Mouse (Mus musculus): ENCODE measurements around the gene Arhgap32.
A peak's percentile ranks its signal among the peaks of the same experiment; 100 is the strongest.
"Not testable (repeated sequence)": the region's sequence is repeated elsewhere in the genome, so short reads cannot be mapped to it uniquely, and the experiment has no call there.

Arhgap32 gene

DNA sequence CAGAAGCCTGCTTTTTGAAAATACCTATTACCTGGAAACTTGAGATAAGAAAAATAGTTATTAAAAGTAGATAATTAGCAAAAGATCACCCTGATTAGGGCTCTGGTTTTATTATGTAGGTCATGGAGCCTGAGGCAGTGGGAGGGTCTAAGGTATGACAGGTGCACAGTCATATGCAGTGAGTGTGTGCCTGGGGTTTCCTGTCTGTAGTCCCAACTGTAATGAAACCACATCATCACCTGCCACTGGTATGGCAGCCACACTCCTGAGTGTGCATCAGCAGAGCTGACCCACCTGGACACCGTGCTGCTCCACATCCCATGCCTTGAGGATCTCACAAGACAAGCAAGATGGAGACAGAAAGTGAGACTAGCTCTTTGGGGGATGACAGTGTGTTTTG lies at the start of gene Arhgap32:
Gene Arhgap32, plus strand, starts transcription at position 351 of the 400 bp plus-strand sequence.
- no peak for DNase-seq

DNA sequence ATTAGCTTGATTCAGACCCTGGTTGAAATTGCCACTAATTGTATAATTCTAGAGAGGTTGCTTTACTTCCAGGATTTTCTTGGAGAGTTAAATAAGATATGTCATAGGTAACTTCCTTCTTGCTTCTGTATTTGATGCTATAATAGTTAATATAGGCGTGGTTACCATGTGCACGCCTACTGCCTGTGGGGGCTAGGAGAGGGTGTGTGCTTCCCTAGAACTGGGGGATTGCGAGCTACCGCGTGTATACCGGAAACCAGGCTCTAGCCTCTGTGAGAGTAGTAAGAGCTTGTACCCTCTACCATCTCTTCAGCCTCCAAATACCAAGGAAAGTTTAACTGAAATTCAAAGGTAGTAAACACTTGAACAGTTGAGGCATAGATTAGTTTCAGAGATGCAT lies 43.2 kb upstream of the Arhgap32 start:
- DNase-seq, result no peak

DNA sequence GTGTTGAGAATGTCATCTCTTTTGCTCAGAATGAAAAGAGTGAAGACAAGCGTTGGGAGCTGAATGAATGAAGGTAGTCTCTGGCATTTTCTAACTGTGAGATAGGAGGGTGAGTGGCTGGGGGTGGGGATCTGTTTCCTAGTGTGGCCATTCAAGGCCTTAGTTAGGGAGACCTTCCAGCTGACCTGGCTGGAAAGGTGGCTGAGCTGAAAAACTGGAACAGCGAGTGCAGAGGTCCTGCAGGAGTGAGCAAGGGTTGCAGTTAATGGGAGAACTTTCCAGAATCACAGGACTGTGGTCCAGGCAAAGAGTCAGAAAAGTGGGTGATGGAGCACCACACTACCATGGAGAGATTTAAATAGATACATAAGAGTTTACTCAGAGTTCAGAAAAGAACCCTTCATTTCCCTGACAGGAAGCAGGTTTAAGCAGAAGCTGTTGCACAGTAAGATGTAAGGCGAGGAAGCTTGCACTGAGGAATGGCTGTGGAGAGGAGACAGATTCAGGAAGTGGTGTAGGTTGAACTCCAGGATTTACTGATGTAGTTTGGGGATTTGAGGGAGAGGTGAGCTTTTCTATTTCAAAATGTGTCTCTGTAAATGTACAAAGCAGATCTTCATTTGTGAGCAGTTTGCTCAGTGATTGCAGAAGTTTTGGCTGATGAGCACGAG lies 27.7 kb upstream of the Arhgap32 start:
- DNase-seq, result no peak

DNA sequence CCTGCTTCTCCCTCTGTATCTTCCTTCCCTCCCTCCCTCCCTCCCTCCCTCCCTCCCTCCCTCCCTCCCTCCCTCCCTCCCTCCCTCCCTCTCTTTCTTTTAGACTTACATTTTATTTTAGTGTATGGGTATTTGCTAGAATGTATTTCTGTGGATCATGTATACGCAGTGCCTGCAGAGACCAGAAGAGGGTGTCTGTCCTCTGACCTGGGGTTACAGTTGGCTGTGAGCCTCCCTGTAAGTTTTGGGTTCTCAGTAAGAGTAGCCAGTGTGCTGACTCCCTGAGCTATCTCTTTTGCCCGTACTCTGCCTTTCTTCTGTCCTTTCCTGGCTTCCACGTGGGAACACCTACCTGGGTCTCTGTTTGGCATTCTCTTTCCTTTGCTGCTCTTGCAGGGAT lies 27.1 kb upstream of the Arhgap32 start:
- DNase-seq, result no peak

DNA sequence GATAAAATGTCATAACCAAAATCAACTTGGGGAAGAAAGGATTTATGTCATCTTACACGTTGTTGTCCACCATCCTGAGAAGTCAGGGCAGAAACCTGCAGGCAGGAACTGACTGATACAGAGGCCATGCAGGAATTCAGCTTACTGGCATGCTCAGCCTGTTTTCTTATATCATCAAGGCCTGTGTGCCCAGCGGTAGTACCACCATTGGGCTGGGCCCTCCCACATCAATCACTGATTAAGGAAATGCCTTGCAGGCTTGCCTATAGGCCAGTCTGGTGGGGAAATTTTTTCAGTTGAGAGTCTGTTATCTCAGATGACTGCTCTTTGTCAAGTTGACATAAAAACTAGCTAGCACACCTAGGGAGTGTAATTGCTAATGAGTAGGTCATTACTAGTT lies 22.5 kb upstream of the Arhgap32 start:
- no peak for DNase-seq

DNA sequence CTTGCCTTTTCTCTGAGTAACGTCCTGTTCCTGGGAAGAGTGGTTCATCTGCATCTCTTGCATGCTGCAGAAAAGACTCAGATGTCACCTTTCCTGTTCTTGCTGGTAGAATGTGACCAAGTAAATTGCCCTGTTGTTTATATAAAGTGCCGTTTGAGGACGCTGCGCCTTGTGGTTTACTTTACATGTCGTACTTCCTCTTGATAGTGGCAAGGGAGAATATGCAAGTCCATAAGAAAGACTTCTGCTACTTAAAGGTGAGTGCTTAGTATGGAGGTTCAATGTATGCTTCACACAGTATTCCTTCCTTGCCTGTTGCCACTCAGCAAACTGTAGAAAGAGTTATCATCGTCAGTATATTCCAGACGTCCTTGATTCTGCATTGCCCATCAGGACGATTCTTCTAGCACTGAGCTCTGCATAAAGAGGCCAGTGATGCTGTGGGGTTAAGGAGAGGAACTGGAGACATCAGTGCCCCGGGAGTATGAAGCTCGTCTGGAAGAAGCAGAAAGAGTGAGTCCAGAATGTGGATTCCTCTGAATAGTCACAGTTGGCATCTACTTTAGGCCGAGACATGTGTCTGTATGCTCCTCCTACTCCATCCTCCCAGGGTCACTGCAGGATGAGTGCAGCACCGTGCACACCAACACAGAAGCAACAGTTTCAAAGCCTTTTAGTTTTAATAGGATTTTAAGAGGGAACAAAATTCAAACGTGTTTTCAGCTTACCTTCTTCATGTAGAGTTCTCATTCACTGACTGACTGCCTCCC lies 21.4 kb upstream of the Arhgap32 start:
- DNase-seq, result no peak

DNA sequence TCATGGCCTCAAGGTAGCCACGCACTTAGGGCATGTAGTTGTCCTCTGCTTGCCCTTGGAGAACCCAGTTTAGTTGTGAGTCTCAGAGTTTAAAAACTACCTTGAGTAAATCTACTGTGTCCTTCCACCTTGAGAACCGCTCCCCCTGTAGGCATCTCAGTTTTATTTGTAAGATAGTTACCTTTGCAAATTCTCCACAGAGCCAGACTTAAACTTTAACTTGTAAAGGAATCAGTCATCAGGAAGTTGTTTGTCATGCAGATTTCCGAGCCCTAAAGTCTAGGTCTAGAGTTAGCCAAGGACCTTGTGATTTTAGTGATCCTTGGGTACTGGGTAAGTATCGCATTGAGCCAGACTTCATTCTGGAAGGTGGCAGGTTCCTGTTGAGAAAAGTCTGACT lies 20.4 kb upstream of the Arhgap32 start:
- no peak for DNase-seq

DNA sequence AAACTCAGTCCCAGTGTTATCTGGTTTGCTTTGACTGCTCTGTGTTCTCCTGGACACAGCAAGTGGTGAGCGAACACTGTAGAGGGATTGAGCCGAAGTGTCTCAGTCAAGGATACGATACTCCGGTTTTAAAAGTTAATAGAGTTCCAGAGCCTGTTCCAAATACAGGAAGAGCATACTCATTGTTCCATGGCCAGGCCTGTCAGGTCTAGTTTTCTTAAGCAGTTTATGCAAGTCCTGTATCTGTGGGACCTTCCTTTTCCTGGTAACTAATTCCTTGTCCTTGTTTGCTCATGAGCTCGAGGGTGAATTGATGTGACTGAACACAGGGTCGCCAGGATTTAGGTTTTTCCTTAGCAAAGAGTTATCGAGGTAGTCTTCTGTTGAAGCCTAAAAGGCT lies 19.4 kb upstream of the Arhgap32 start:
- no peak for DNase-seq

DNA sequence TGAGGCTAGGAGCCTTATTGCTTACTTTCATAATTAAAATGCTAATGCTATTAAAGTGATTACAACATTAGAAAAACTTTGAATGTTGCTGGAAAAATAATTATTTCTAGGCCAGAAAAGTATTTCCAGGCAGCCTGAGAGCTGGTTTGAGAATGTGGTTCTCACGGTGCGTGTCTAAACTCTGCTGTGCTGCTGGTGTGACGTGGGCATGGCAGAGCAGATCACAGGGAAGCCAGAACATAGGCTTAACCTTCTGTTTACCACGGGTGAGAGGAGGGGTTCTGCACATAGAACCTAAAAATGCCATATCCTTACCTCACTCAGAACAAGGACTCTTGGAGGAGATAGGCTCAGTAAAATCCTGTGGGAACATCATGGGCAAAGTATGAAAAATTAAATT lies 18.8 kb upstream of the Arhgap32 start:
- DNase-seq, result no peak

DNA sequence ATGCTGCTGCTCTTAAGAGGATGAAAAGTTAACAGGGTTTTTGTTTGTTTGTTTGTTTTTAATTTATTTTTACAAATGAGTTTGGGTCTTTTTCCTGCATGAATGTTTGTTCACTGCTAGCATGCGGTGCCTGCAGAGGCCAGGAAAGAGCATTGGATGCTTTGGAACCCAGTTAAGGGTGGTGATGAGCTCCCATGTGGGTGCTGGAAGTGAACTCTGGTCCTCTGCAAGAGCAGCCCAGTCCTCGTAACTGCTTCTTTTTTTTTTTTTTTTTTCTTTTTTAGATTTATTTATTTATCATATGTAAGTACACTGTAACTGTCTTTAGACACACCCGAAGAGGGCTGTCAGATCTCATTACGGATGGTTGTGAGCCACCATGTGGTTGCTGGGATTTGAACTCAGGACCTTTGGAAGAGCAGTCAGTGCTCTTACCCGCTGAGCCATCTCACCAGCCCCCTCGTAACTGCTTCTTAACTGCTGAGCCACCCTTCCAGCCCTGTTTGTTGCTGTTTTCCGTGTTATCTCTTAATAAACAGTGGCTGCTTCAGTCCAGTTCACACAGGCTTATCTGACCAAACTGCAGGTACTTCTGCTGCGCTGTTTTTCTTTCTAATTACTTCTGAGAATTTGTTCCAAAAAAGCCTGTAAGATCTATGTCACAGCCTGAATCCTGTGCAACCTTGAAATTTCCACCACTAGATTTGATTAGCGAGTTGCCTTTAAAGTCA lies 17.3 kb upstream of the Arhgap32 start:
- DNase-seq, result no peak

DNA sequence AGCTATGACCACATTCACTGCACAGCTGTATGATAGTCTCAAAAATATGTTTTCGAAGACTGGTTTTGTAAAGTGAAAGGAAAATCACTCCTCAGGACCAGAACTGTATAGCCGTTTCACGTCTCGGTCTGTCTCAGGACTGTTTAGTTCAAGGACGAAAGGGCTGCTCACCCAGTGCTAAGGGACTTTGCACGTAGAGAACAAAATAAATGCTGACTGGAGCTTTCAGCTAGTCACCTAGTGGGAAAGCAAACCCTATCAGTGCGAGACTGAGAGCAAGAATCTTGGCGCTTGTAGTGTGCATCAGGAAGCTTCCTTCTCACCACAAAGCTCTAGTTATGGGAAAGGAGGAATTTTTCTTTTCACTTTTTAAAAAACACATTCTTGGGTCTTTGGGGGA lies 15.4 kb upstream of the Arhgap32 start:
- DNase-seq, result peak; percentile 19

DNA sequence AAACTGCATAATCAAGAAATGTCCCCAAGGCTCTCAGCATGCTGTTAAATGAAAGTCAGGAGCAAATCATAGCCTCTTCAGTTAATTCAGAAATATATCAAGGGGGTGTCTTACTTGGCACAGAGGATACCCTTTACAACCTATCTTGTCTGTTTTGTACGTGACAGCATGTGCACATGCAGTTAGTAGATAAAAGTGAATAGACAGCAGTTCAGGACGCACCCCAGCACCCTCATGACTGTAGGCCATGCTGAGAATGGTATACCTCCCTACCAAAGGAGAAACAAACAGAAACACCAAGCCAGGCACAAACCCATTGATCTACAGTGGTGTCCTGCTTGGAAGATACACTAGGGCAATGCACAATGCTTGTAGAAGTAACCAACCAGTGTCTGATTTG lies 14.4 kb upstream of the Arhgap32 start:
- DNase-seq, result no peak

DNA sequence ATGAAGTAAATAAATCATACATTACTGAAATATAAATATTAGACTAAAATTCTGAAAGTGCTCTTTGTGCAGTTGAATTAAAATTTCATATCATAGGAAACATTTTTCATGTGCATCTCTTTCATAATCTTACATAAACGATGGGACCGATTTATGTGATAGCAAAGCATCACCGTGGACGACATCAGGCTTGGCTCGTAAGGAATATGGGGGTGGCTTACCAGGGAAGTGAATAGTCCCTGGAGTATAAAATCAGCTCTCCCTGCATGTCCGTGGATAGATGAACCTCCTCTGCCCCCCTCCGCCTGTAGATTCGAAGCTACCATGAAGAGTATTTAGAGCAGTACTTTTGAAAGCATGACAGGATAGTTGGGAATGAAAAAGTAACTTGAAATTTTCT lies 11.3 kb upstream of the Arhgap32 start:
- DNase-seq, result no peak

DNA sequence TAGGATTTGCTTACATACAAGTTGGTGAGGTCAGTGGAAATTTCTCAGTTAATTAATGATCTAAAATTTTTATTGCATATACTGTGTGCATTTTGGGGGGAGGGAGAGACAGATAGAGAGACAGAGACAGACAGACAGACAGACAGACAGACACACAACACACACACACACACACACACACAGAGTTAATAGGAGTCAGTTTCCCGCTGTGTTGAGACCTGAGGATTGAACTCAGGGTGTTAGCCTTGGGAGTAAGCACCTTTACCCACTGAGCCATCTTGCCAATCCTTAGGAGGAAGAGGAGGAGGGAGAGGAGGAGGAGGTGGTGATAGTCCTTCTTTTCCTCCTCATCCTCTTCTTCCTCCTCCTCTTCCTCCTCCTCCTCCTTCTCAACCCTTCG lies 5.6 kb upstream of the Arhgap32 start:
- DNase-seq, result no peak

DNA sequence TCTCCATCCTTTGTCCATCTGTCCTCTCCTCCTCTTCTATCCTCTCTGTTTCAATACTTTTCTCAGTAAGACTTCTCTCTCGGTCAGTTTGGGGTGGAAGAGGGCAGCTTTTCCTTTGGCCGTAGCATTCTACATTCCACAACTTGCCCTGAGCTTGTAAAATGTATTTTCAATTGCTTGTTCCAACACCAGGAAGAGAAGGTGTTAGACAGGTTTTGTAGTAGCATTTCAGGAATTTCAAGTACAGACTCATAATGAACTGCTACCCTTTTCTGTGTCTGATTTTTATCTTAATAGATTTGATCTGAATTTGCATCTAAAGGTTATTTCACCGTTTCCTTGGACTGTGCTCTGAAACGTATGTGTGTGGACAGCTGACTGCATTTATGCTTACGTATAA lies 336 bp downstream of the Arhgap32 start:
- DNase-seq, result no peak

DNA sequence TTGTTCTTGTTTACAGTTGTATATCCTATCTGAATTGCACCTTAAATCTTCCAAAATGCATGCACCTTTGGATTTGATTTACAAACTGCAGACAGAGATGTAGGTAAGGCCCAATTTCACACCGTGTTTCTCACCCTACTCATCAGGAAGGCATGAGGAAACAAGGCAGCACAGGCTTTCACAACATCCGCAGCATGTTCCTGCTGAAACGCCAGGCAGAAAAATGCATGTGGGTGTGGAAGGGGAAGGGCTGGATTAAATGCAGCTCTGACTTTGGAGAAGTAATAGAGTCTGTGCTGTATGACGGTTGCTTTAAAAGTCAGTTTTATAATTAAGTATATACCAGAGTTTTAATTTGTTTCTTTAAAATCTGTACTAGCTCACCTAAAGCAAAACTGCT lies 1.9 kb downstream of the Arhgap32 start:
- DNase-seq, result peak; percentile 27

DNA sequence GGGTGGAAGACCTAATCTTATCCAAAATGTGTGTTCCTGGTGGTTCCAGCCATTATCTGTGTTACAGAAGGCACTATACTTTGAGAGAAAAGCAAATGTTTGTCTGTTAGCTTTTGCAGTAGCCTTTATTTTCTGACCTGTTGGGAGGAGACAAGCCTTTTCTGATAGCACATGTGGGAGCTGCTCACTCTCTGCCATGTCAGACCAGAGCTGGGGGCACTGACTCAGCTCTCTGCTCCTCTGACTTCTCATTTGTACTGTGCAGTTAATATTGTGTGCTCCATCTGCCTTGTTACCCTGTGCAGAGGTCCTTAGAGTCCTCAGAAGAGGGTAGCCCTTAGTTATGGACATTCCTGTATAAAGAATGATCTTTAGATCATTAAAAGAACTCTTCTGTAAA lies 2.5 kb downstream of the Arhgap32 start:
- no peak for DNase-seq

DNA sequence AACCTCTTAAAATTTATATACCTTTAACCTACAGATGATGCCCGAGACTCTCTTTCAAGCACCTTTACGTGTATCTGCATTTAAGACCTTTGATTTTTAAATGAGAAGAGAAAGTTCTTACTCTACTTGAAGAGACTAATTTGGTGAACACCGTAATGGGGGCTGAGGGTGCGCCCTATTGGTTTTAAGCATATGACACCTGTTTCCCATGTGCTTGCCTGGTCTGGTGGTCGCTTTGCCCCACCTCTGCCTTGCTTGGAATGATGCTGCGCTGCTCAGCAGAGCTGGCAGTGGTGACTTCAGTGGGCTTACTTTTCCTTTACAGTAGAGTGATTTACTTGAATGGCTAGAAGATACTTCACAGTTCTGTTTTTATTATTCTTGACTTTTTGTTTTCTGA lies 3.6 kb downstream of the Arhgap32 start:
- DNase-seq, result no peak

DNA sequence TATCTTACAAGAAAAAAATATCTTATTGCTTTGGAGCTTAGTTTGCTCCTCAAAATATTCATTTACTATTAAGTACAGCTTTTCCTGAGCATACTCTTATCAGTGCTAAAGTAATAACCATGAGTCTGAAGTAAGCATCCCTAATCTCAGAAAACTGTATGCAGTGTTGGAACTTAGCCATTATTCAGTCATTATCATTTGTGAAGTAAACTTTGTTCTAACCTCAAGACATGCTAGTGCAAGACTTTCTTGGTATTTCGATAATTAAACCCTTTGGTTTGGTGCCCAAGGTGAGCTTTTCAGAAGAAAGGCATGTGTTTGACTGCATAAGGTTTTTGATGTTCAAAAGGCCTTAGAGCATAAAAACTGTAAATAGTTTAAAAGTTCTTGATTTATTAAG lies 4.2 kb downstream of the Arhgap32 start:
- DNase-seq, result no peak

DNA sequence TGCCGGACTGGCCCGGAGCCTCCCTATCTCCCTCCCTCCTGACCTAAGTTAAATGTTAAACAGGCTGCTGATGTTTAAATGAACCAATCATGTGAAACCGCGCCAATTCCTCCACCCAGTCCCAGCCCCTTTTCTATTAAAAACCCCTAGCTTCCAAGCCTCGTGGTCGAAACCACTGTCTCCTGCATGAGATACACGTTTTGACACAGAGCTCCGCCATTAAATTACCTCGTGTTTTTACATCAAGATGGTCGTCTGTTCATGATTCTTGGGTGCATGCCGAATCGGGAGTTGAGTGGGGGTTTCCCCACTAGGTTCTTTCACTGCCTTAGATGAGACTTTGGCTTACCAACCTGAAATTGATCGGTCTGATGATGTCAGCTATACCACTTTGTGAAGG lies 5.3 kb downstream of the Arhgap32 start:
- DNase-seq, result not testable (repeated sequence)

DNA sequence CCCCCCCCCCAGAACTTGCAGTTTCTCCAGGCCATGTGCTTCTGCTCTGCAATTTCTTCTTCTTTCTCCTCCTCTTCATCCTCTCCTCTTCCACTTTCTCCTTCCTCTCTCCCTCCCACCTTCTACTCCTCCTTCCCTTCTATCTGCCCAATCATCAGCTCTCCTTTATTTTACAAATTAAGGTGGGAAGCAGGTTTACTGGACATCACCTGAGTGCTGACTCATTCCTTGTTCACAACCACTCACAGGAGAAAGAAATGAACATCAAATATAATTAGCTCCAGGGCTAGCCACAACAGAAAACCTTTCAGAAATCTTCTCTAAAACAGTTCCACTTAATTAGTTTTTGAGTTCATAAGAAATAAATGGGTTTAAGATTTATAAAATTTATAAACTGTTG lies 20.3 kb downstream of the Arhgap32 start:
- DNase-seq, result no peak

DNA sequence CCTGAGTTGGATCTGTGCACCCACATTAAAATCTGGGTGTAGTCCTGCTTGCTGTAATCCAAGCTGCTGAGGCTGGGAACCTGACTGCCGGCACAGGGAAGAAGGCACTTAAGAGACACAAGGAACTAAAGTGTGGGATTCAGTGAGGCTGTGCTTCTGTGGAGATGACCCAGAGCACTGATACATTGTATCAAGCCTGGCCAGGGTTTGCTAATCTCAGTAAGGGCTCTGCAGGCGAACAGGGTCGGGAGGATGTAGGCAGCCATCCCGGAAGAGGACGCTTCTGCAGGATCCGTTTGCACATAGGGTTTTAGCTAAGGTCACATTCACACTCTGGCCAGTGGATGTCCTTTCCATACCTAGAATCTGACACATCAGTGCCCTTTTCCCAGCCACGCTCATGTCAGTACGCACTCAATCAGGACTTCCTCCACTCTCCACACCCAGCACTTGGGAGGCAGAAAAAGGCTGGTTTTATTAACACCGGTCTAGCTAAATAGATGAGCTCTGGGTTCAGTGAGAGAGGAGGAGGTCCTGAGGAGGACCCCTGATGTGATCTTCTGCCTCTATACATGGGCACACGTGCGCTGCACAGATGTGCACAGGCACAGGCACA lies 20.9 kb downstream of the Arhgap32 start:
- no peak for DNase-seq

DNA sequence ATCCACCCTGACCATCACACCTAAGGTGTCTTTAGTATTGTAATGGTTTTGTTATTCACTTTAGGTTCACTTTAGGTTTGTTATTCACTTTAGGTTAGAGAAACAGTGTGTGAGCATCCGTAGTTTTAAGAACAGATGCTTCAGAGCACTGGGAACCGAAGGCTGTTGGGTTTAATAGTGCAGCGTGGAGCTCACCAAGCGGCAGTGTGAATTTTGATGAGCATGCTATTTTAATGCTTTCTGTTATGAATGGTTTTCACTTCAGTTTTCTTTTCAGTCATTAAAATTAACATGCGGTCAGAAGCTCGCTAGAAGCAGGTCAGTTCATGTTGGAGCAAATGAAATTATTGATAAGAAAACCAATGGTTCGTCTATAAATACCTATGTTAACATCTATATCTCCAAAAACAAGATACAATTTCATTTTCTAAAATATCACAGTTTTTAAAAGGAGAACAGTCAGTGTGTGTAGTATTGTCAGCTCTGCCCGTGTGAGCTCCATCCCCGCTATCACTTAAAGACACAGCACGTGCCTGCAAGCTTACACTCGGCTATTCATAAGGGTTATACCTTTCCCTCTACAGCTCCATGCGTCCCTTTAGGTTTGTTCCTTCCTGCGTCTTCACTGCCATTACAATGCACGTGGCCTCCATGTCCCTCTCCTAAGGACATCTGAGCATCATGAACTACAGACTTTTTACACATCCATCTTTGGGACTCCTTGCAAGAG lies 21.9 kb downstream of the Arhgap32 start:
- no peak for DNase-seq

All from kidney, postnatal 10 days (tissue).